ENCODE assay signal across 8 mouse cellular contexts in the genomic region with DNA sequence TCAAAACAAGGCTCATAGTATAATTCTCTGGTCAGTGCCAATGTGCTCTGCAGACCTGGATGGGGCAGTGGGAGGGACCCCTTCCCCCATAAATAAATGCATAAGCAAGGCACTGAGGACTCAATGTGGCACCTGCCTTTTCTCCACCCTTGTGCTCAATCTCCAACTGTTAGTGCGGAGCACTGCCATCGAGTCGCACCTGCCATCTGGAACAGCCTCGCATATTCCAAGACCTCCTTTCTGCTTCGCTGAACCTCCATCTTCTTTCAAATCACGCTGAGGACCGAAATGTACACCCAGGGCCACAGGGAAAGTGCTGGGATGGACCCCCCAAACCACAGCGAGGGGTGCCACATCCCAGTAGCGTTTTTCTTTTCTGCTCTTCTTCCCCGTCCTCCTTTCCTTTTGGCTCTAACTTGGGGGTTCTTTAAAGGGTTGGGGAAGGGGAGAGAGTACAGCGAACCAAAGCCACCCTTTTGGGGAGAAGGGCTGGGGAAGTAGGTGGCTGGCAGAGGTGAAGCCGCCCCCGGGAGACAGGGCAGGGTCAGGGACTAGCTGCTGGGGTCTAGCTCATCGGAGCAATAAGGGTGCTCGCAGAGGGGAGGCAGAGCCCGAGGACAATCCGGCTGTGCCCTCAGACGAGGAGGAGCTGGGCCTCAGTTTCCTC. TPM values are rescaled to one million over a fixed set of nuclear protein-coding genes. Genes with fewer than 3 reads are reported as not detected.
DNase-seq lines count a peak whose midpoint lies in the region; ATAC-seq lines count a peak whose summit lies in the region.

No protein-coding gene starts in this region.

- peak overlapping the region; percentile 62 for H3K4me3 ChIP-seq in lung, embryonic 15.5 days
- peak overlapping the region; percentile 63 for H3K4me3 ChIP-seq in intestine, embryonic 15.5 days (replicated peaks)
- H3K4me3 ChIP-seq in neural tube, embryonic 14.5 days (ENCODE audit: low read depth, low read length): peak overlapping the region; percentile 53

- peaks cover 31% of the 10 kb centered on the region for H3K4me1 ChIP-seq in lung, embryonic 15.5 days
- peaks cover 41% of the 10 kb centered on the region for H3K4me1 ChIP-seq in intestine, embryonic 15.5 days (replicated peaks)
- peaks cover 28% of the 10 kb centered on the region for H3K4me1 ChIP-seq in neural tube, embryonic 14.5 days (ENCODE audit: control insufficient read depth, insufficient read depth, low read length)

- H3K36me3 ChIP-seq in lung, embryonic 15.5 days: no peaks in the 10 kb centered on the region
- H3K36me3 ChIP-seq in intestine, embryonic 15.5 days: no peaks in the 10 kb centered on the region
- H3K36me3 ChIP-seq in neural tube, embryonic 14.5 days (ENCODE audit: control insufficient read depth, insufficient read depth, low read length): no peaks in the 10 kb centered on the region

- WGBS in lung, embryonic 15.5 days: 14% methylated on average over 18 of the region's 18 CpGs
- 24% methylated on average over 18 of the region's 18 CpGs for WGBS in intestine, embryonic 15.5 days
- 4% methylated on average over 18 of the region's 18 CpGs for WGBS in neural tube, embryonic 14.5 days

- H3K27ac ChIP-seq in lung, embryonic 15.5 days: no peak overlapping the region
- no peak overlapping the region for H3K27ac ChIP-seq in intestine, embryonic 15.5 days
- H3K27ac ChIP-seq in neural tube, embryonic 14.5 days (ENCODE audit: low read depth, low read length): peak overlapping the region; percentile 97

- H3K9me3 ChIP-seq in lung, embryonic 15.5 days: no peaks in the 10 kb centered on the region
- no peaks in the 10 kb centered on the region for H3K9me3 ChIP-seq in intestine, embryonic 15.5 days
- no peaks in the 10 kb centered on the region for H3K9me3 ChIP-seq in neural tube, embryonic 14.5 days (ENCODE audit: control insufficient read depth, low read length)

- H3K4me2 ChIP-seq in lung, embryonic 15.5 days: peak overlapping the region; percentile 98
- H3K4me2 ChIP-seq in intestine, embryonic 15.5 days (replicated peaks): peak overlapping the region; percentile 98
- peak overlapping the region; percentile 90 for H3K4me2 ChIP-seq in neural tube, embryonic 14.5 days (ENCODE audit: low read depth, low read length)

- peaks cover 15% of the 10 kb centered on the region for H3K27me3 ChIP-seq in lung, embryonic 15.5 days
- H3K27me3 ChIP-seq in intestine, embryonic 15.5 days (replicated peaks): 0 out of 2 replicates have a peak, but pooled peaks cover 4% of the 10 kb centered on the region
- H3K27me3 ChIP-seq in neural tube, embryonic 14.5 days (ENCODE audit: control insufficient read depth, insufficient read depth, low read length): no peaks in the 10 kb centered on the region

- no peak for DNase-seq in lung, postnatal 4 days
- DNase-seq in cerebellum, postnatal 25 days: peak; percentile 80 to 82
- DNase-seq in ovary, postnatal 36 days (ENCODE audit: low spot score): no peak
- no peak for DNase-seq in spleen, postnatal 36 days (ENCODE audit: low spot score in 2 of 2)
- DNase-seq in adrenal gland, postnatal 4 days (ENCODE audit: low spot score in 2 of 2): no peak

- no peak for ATAC-seq in lung, embryonic 15.5 days (ENCODE audit: borderline replicate concordance, extremely low read depth, low FRiP score, low TSS enrichment)
- no peak for ATAC-seq in intestine, embryonic 15.5 days
- peak; percentile 21 for ATAC-seq in neural tube, embryonic 14.5 days (ENCODE audit: low read depth)

- peak overlapping the region; percentile 59 for H3K9ac ChIP-seq in lung, embryonic 15.5 days
- H3K9ac ChIP-seq in intestine, embryonic 15.5 days: 0 out of 2 replicates have a peak overlapping the region, but pooled peaks have one; percentile 26
- H3K9ac ChIP-seq in neural tube, embryonic 14.5 days (replicated peaks; ENCODE audit: low read depth, low read length): peak overlapping the region; percentile 76

RNA-seq across cellular contexts. Expression of a gene that starts 0.9 kb away (rescaled TPM):
- polyA plus RNA-seq in lung, embryonic 15.5 days (2015; fragmentation: Nextera tagmentation; extraction: Ambion mirVana): not detected in 2 replicates
- not detected in 2 replicates for polyA plus RNA-seq in intestine, embryonic 15.5 days (2015; fragmentation: Nextera tagmentation; extraction: Ambion mirVana)
- not detected in 2 replicates for polyA plus RNA-seq in neural tube, embryonic 14.5 days (2014; fragmentation: Nextera tagmentation; extraction: Ambion mirVana)
- not detected for total RNA-seq in adrenal gland, postnatal 4 days (2021)

RNA-seq across cellular contexts. Expression of a gene that starts 38.1 kb away (rescaled TPM):
- polyA plus RNA-seq in lung, embryonic 15.5 days (2015; fragmentation: Nextera tagmentation; extraction: Ambion mirVana): 10.2 and 11.3 TPM in 2 replicates
- 25.6 and 27.1 TPM in 2 replicates for polyA plus RNA-seq in intestine, embryonic 15.5 days (2015; fragmentation: Nextera tagmentation; extraction: Ambion mirVana)
- polyA plus RNA-seq in neural tube, embryonic 14.5 days (2014; fragmentation: Nextera tagmentation; extraction: Ambion mirVana): 44.4 and 47.9 TPM in 2 replicates
- total RNA-seq in adrenal gland, postnatal 4 days (2021): 10 to 100 TPM; 26.7 to 26.9 TPM

Comparison
In these comparisons a context has a peak if more than half of its experiments do, and no peak if none do; other contexts are left out.
1. H3K9ac ChIP-seq: peak in every context shown above with its lines; median percentile 76 in neural tube, embryonic 14.5 days; 59 in lung, embryonic 15.5 days; 26 in intestine, embryonic 15.5 days.
2. DNase-seq: peak in cerebellum, postnatal 25 days (2 of 2); none in lung, postnatal 4 days (0 of 2), ovary, postnatal 36 days (single experiment), spleen, postnatal 36 days (0 of 2) and adrenal gland, postnatal 4 days (0 of 2).
3. Peak in every context shown above with its lines, with median percentiles within 50 percentile points of each other: H3K4me2 ChIP-seq and H3K4me3 ChIP-seq.